Mouse (Mus musculus): ENCODE measurements around the gene Zfp46. TPM values are rescaled to one million over a fixed set of nuclear protein-coding genes. Genes with fewer than 3 reads are reported as not detected.

Gene Zfp46
- polyA plus RNA-seq, 1 experiment from 2014 or later: 23.9 TPM

- no peak overlapping the region for H3K9ac ChIP-seq
- no peak for ATAC-seq (ENCODE audit: borderline replicate concordance, extremely low read depth, low FRiP score, low TSS enrichment)
- no peaks in the 10 kb centered on the region for H3K27me3 ChIP-seq
- H3K27ac ChIP-seq: no peak overlapping the region
- H3K4me2 ChIP-seq: no peak overlapping the region
- H3K9me3 ChIP-seq: no peaks in the 10 kb centered on the region
- peaks cover 66% of the 10 kb centered on the region for H3K36me3 ChIP-seq
- WGBS: 46% methylated on average over 2 of the region's 2 CpGs
- no peak overlapping the region for H3K4me3 ChIP-seq
- 0 out of 2 replicates have a peak, but pooled peaks cover 9% of the 10 kb centered on the region for H3K4me1 ChIP-seq
These were observed 39.7 kb downstream of the Zfp46 start for GRCm38 (mm10) chr4:136324226-136324625.

GRCm38 (mm10) chr4:136327238-136327637 is 42.8 kb downstream of the Zfp46 start:
- H3K36me3 ChIP-seq: peaks cover 58% of the 10 kb centered on the region
- no peak overlapping the region for H3K4me3 ChIP-seq
- no peak overlapping the region for H3K27ac ChIP-seq
- 76% methylated on average over 5 of the region's 5 CpGs for WGBS
- no peak overlapping the region for H3K9ac ChIP-seq
- no peaks in the 10 kb centered on the region for H3K9me3 ChIP-seq
- no peak overlapping the region for H3K4me2 ChIP-seq
- no peak for ATAC-seq (ENCODE audit: borderline replicate concordance, extremely low read depth, low FRiP score, low TSS enrichment)
- H3K4me1 ChIP-seq: 0 out of 2 replicates have a peak, but pooled peaks cover 5% of the 10 kb centered on the region
- H3K27me3 ChIP-seq: no peaks in the 10 kb centered on the region

DNA sequence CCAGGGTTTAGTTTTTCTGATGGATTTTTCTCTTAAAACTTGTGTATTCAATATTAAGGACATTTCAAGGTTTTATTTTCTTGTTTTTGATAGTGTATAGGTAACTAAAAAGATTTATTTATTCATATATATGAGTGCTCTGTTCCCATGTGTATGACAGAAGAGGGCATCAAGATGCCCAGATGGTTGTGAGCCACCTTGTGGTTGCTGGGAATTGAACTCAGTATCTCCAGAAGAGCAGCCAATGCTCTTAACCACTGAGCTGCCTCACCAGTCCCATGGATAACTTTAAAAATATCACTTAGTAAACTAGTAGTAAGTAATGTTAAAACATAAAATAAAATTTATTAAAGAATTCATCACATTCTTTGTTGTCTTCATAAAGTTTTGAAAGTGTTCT is 43.6 kb downstream of the Zfp46 start:
- peaks cover 62% of the 10 kb centered on the region for H3K36me3 ChIP-seq
- no peaks in the 10 kb centered on the region for H3K9me3 ChIP-seq
- no peak overlapping the region for H3K4me3 ChIP-seq
- H3K27me3 ChIP-seq: no peaks in the 10 kb centered on the region
- H3K4me2 ChIP-seq: no peak overlapping the region
- ATAC-seq (ENCODE audit: borderline replicate concordance, extremely low read depth, low FRiP score, low TSS enrichment): no peak
- H3K4me1 ChIP-seq: 0 out of 2 replicates have a peak, but pooled peaks cover 2% of the 10 kb centered on the region
- no peak overlapping the region for H3K27ac ChIP-seq
- no peak overlapping the region for H3K9ac ChIP-seq

GRCm38 (mm10) chr4:136331709-136332108 is 47.2 kb downstream of the Zfp46 start:
- Histone ChIP-seq H3K4me3 (no peak overlapping the region), H3K9me3 (no peaks in the 10 kb centered on the region), H3K27ac (no peak overlapping the region), H3K9ac (no peak overlapping the region), H3K4me1 (no peaks in the 10 kb centered on the region), H3K36me3 (peaks cover 68% of the 10 kb centered on the region), H3K4me2 (no peak overlapping the region), H3K27me3 (no peaks in the 10 kb centered on the region)
- WGBS: 94% methylated on average over 3 of the region's 3 CpGs
- no peak for ATAC-seq (ENCODE audit: borderline replicate concordance, extremely low read depth, low FRiP score, low TSS enrichment)

DNA sequence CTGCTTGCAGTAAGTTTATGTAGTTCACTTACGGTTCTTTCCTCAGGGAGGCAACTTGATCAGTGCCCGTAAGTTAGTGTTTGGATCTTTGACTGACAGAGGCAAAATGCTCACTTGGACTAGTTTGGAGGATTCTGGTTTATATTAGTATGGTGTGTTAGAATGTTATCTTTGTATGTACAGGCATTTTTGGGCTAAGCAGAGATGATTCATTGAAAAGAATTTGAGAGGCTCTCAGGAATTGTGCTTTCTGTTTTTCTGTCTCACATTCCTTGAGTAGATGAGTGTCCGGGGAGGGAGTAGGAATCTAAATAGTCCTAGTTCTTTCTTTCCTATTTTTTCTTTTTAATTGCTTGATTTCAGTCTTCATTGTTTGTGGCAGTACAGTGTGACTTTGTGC is 48.7 kb downstream of the Zfp46 start:
- H3K27ac ChIP-seq: no peak overlapping the region
- WGBS: 78% methylated on average over 3 of the region's 3 CpGs
- ATAC-seq (ENCODE audit: borderline replicate concordance, extremely low read depth, low FRiP score, low TSS enrichment): no peak

DNA sequence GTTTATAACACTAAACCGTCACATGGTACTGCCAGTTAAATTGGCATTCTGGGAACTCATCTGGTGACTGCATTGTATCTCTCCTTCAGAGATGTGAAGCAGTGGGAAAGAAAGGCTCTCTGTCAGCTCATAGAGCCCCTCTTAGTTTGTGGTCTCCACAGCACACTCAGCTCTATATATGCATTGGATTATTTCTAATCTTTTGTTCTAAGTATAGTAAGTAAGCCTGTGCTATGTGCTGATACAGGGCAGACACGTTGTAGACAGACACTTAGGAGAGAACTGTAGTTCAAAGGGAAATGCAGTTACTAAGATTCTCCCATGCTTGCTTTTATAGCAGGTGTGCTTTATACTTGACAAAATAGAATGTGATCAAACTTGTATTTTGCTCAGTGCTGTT is 50.6 kb downstream of the Zfp46 start:
- H3K4me2 ChIP-seq: no peak overlapping the region
- H3K36me3 ChIP-seq: peaks cover 70% of the 10 kb centered on the region
- no peak for ATAC-seq (ENCODE audit: borderline replicate concordance, extremely low read depth, low FRiP score, low TSS enrichment)
- H3K27me3 ChIP-seq: no peaks in the 10 kb centered on the region
- H3K9ac ChIP-seq: no peak overlapping the region
- H3K9me3 ChIP-seq: no peaks in the 10 kb centered on the region
- WGBS: 60% methylated on average over 2 of the region's 2 CpGs
- no peak overlapping the region for H3K4me3 ChIP-seq
- H3K27ac ChIP-seq: no peak overlapping the region
- H3K4me1 ChIP-seq: no peaks in the 10 kb centered on the region

More for the DNA sequence above, 48.7 kb downstream of the Zfp46 start:
- H3K4me1 ChIP-seq: no peaks in the 10 kb centered on the region
- no peak overlapping the region for H3K4me2 ChIP-seq
- no peaks in the 10 kb centered on the region for H3K9me3 ChIP-seq
- no peaks in the 10 kb centered on the region for H3K27me3 ChIP-seq
- no peak overlapping the region for H3K9ac ChIP-seq
- H3K4me3 ChIP-seq: no peak overlapping the region
- H3K36me3 ChIP-seq: peaks cover 70% of the 10 kb centered on the region

DNA sequence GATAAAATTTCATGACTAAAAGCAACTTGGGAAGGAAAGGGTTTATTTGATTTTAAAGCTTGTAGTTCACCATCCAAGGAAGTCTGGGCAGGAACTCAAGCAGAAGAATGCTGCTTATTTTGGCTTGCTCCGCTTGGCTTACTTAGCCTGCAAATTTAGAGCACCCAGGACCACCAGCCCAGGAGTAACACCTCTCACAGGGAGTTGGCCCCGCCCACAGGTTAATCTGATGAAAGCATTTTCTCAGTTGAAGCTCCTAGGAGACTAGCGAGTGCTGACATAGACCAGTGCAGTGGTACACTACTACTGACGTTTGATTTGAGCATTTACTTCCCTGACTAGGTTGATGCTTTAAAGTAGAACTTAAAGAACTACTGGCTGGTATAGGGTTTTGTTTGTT is 52.6 kb downstream of the Zfp46 start:
- 62% methylated on average over 4 of the region's 4 CpGs for WGBS
- no peaks in the 10 kb centered on the region for H3K9me3 ChIP-seq
- H3K27me3 ChIP-seq: no peaks in the 10 kb centered on the region
- H3K4me2 ChIP-seq: no peak overlapping the region
- ATAC-seq (ENCODE audit: borderline replicate concordance, extremely low read depth, low FRiP score, low TSS enrichment): no peak
- H3K36me3 ChIP-seq: peaks cover 66% of the 10 kb centered on the region
- H3K27ac ChIP-seq: no peak overlapping the region
- no peak overlapping the region for H3K4me3 ChIP-seq
- H3K4me1 ChIP-seq: no peaks in the 10 kb centered on the region
- H3K9ac ChIP-seq: no peak overlapping the region

Other genes with a start within 250 kb of the Zfp46 start
- 476 and 482 TPM in 2 replicates for gene Rpl11, start 231.3 kb upstream of the Zfp46 start, polyA plus RNA-seq (2015; fragmentation: Nextera tagmentation; extraction: Ambion mirVana)
- 498 and 529 TPM in 2 replicates for gene Id3, start 141.2 kb upstream of the Zfp46 start, polyA plus RNA-seq (2015; fragmentation: Nextera tagmentation; extraction: Ambion mirVana)
- 13.7 and 16.1 TPM in 2 replicates for gene E2f2, start 112.3 kb upstream of the Zfp46 start, polyA plus RNA-seq (2015; fragmentation: Nextera tagmentation; extraction: Ambion mirVana)
- gene Asap3, start 78.3 kb upstream of the Zfp46 start, polyA plus RNA-seq (2015; fragmentation: Nextera tagmentation; extraction: Ambion mirVana): 6.5 and 8.1 TPM in 2 replicates
- gene Tcea3, start 37.0 kb upstream of the Zfp46 start, polyA plus RNA-seq (2015; fragmentation: Nextera tagmentation; extraction: Ambion mirVana): 16.9 and 17.2 TPM in 2 replicates
- gene Hnrnpr, start 26.3 kb downstream of the Zfp46 start, polyA plus RNA-seq (2015; fragmentation: Nextera tagmentation; extraction: Ambion mirVana): 185 and 187 TPM in 2 replicates
- gene Htr1d, start 138.8 kb downstream of the Zfp46 start, polyA plus RNA-seq (2015; fragmentation: Nextera tagmentation; extraction: Ambion mirVana): not detected in 2 replicates
- gene 6030445D17Rik, start 177.6 kb downstream of the Zfp46 start, polyA plus RNA-seq (2015; fragmentation: Nextera tagmentation; extraction: Ambion mirVana): 0.46 and 0.57 TPM in 2 replicates
- 109 and 121 TPM in 2 replicates for gene Luzp1, start 185.1 kb downstream of the Zfp46 start, polyA plus RNA-seq (2015; fragmentation: Nextera tagmentation; extraction: Ambion mirVana)